Mouse (Mus musculus) liver, adult (tissue): Measurements from ENCODE around the gene Onecut1.

Source experiments
- GATA4 ChIP-seq: IDR thresholded peaks from 2 replicates; pipeline ENCODE4 v1.6.1; 2014; ENCODE audit warnings: mild to moderate bottlenecking, low read length; ENCODE audit not compliant: insufficient replicate concordance

Onecut1 gene

DNA sequence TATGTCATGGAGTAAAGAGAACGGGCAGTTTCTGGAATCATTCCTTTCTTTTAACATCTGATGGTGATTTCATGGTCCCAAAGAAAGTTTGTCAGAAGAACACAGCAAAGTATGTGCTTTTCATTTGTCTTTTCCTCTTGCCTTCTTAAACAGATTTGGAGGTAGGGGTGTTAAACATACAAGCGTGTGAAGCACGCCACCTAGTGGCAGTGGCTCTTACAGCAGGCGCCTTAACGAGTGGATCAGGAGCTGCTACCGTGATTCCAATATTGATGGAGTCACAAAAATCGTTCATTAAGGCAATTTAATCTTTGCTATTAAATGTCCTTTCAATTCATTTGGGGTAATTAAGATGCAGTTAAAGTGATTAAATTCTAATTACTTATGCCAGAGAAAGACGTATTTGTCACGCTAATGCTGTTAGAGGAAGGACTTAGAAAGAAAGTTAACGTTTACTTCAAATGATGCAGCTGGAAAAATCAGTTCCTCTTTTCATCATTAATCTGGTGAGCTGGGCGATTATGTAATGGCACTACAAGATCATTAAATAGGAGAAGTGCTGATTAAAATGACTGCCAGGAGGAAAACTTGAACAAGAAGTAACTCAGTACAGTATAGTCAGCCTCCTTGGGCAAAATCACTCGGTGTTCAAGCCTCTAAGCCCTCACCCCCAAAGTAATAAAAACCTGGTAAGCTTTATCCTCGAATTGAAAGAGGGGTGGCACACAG is 9.4 kb downstream of the Onecut1 start:
- no peak for TF ChIP-seq GATA4

DNA sequence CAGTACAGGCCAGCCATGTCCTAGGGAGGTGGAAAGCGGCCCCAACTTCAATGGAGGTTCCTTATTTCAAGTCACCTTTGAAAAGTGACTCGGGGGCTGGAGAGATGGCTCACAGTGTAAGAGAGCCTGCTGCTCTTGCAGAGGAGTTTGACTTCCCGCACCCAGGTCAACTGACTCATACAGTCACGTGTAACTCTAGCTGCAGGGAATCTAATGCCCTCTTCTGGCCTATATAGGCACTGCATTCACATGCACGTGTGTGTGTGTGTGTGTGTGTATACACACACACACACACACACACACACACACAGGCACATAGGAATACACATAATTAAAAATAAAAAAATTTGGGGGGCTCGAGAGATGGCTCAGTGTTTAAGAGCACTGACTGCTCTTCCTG is 14.6 kb downstream of the Onecut1 start:
- TF ChIP-seq GATA4 = no peak

DNA sequence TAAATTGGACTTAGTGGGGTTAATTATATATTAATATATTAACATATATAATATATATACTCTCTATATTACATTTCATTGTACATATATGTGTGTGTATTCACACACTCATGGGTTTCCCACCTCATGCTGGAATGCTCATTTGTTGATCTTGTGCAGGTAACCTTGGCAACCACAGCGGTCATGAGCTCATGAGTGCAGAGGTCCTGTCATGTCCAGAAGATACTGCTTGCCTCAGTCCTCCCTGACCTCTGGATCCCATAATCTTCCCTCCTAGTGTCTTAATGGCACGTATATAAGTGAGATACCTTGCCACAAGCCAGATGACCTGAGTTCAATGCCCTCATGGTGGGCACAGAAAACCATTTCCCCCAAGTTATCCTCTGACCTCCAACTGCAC is 16.0 kb downstream of the Onecut1 start:
- TF ChIP-seq GATA4 = no peak

DNA sequence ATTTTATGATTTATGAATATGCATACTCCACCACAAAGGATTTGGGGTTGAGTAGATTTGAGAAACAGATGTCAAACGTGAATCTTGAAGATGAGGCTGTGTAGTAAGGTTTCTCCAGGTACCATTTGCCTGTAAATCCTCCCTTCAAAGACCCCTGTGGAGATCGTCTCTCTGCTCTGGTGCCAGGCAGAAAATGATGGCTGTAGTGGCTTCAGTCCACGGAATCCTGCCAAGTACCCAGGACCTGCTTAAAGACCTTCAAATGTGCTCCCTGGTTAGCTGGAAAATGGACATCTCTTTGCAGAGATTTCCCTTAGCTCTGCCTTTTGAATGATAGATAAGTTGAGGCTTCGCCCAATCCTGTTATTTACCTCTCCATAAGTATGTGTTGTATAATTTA is 26.1 kb downstream of the Onecut1 start:
- no peak for TF ChIP-seq GATA4

DNA sequence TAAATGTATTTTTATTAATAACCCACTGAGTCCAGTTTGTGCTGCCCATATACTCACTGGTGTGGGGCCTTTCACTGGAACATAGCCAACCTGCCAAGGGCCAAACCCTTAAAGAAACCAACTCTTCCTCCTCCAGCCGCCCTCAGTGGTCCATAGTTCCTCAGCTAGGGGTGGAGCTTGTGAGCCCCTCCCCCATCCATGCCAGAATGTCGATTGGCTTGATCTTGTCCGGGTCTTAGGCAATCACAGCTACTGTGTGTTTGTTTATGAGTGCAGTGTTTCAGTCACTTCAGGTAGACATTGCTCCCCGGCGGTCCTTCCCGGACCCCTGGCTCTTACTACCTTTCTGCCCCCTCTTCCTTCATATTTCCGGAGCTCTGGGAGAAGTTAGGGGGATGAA is 35.0 kb downstream of the Onecut1 start:
- no peak for TF ChIP-seq GATA4

DNA sequence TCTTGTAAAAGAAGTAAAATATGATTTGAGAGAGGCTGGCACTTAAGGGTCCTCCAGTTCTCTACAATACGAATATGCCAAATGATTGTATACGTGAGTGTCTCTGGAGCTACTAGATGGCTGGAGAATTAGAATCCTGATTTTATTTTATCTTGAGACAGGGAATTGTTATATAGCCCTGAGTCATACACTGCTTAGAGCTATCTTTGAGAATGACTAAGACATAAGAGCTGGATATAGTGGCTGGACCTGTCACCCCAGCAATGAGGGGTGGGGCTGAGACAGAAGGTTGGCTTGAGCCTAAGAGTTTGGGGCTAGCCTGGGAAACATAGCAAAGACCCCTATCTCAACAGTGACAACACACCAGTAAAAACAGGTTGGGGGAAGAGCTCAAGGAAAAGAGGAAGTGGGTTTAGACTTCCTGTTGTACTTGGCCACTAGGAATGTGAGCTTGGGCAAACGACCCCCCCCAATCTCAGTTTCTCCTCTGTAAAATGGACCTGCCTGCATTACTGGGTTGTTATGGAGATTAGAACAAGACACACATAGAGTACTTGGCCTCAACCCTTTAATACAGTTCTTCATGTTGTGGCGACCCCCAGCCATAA is 35.8 kb downstream of the Onecut1 start:
- no peak for TF ChIP-seq GATA4

DNA sequence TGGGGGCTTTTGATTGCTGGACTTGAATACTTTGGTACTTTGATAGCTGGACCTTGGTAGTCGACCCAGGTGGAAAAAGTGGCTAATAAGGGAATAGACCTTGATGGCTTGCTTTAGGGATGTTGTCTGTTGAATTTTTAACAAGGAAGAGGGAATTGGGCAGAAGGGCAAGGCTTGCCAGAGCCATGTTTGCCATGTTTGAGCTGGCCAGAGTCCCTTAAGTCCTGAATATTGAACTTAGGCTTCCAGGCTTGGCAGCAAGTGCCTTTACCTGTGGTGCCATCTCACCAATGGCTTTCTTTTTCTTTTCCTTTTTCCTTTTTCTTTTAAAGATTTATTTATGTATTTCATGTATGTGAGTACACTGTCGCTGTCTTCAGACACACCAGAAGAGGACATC is 38.4 kb downstream of the Onecut1 start:
- no peak for TF ChIP-seq GATA4

DNA sequence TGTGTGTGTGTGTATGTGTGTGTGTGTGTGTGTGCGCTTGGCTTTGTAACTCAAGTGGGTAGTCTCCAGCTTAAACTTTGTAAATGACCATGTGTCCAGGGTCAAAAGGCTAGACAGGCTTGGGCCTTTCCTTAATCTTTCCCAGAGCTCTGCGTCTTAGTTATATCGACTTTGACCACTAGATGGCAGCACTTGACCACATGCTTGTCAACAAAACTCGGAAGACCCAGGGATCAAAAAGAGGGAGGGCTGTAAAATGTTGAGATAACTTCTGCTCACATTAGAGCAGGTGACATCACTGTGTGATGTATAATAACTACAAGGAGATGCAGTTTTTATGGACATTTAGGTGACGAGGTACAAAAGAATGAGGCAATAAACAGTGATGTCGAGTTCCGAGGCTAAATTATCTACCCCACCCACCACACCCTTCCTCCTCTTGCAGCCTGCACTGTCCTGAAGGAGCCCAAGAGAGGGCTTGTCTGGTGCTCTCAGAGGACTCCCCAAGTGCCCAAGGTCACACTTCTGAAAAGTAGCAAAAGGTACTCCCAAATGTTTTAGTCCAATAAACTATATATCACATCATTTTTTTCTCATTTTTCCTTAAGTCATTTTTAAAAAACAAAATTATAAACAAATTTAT is 43.3 kb downstream of the Onecut1 start:
- no peak for TF ChIP-seq GATA4

DNA sequence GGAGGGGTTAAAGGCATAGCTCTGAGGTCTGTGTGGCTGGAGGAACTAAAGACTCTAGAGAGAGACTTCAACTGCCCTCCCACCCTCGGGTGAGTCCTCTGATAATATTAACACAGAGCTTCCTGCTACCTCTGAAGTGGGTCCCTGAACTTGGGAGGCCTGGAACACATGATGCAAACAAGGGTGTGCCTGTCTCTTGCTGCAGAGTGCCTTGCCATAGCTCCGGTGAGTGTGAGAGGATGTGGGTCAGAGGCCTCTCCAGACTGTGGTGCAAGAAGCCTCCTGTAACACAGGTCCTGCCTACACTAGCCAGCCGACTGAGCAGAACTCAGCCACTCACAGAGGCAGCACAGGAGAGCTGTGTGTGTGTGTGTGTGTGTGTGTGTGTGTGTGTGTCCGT is 45.2 kb downstream of the Onecut1 start:
- TF ChIP-seq GATA4 = no peak

DNA sequence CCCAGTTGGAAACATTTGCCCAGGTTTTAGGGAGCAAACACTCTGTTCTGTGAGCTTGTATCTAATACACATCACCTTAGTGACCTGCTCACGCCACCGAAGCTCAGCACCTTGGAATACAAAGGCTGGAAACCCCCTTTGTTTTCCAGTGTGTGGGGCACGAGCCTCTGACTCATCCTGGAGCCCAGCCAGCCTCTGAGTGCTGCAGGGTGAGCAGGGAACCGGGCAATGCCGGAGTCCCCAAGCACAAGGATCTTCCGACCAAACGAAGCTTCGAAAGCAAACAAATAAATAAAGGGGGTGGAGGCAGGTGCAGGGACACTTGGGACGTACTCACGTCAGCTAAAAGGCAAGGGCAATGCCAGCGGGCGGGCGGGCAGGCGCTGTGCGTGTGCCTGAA is 47.5 kb downstream of the Onecut1 start:
- TF ChIP-seq GATA4 = no peak

DNA sequence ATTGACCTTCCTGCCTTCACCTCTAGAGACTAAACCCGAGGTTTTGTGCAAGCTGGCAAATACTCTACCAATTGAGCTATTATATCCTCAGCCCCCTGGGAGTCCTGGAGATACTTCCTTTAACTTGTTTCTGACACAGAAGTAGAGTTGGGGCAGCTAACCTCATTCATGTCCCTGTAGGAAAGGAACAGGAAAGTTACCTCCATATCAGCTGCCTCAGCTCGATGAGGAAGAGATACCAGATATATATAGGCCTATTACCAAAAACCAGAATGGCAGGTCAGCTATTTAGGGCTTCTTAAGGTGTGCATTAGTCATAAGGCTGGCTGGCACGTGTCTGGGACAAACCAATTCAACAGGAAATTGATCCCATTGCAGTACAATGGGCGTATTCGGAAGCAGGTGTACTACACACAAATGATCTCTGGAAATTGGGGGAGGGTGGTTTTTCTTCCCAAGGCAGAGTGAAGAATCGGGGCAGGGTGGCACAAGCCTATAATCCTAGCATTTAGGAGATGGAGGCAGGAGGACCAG is 48.6 kb downstream of the Onecut1 start:
- TF ChIP-seq GATA4 = no peak

DNA sequence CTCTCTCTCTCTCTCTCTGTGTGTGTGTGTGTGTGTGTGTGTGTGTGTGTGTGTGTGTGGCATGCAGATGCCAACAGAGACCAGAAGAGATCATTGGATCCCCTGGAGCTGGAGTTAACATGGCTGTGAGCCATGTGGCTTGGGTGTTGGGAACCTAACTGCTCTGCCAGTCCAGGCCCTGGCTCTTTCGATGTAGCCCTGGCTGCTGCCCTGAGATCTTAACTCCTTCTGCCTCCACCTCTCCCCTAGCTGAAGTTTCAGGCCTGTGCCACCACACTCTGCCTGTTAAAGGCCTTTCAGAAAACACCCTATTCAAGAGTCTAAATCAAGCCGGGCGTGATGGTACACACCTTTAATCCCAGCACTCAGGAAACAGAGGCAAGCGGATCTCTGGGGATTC is 49.7 kb downstream of the Onecut1 start:
- TF ChIP-seq GATA4 = peak; percentile 27; the same call in 1 of the 2 replicates

DNA sequence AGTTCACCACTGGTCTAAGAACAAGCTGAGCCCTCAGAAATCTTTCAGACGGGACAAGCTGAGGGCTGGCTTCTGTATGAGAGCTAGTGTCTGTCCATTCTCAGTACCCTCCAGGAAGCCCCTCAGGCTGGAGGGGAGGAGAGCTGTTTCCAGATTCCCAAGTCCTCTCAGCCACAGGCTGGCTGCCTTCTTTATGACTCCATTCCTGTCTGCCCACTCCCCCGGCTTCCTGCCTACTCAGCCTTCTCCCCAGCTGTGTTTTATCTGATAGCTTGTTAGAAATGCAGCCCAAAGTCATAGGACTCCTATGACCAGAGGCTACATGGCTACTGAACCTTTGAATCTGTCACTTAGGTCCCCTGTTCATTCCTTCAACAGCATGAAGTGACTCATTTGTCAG is 50.2 kb downstream of the Onecut1 start:
- TF ChIP-seq GATA4 = no peak

DNA sequence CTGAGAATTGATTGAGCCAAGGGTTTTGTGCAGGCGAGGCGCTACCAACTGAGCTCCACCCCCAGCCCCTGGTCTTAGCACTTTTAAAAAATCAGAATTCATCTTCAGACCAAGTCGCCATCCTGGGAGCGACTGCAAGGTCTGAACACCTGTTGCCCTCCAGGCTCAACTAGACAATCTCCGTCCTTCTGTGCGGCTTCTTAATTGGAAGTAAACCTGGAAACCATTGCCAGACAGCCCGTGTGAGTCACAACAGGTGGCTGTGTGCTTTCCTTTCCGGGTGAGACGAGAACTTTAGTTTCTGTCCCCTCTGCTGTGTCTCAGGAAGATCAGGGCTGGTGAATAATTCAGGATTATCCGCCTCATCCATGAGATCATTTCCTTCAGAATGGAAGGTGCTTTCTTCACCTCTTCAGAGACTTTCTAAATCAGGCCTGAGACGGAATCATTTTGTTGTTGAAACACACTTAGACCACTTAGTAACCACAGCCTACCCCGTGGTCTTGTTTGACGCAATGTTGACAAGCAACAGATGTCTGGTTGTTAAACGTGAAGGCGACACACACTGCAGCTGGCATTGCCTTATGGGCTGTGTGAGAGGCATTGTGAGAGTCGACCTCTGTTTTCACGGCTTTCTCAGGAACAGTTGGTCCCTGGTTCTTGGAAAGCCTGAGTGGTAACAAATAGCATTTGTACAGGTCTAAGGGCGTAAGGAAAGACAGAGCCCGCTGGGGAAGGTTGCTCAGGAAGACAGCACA is 51.1 kb downstream of the Onecut1 start:
- TF ChIP-seq GATA4 = no peak

DNA sequence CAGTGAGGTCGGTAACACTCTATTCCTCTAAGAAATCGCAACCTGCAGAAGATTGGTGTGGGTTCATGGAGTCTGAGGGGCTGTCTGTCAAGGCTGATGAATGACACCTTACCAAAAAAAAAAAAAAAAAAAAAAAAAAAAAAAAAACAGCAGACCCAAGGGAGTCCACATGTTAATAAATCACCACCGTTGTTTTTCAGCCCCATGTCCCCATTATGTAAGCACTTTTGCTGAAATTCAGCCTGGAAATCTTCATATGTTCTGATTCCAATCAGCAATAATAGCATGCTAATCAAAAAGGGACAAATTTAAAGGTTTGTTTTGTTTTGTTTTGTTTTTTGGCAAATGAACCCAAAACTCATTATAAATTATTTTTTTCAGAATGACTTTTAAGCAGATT is 53.9 kb downstream of the Onecut1 start:
- no peak for TF ChIP-seq GATA4
